Mouse (Mus musculus): ENCODE measurements around the gene Hint1. TPM values are rescaled to one million over a fixed set of nuclear protein-coding genes. Genes with fewer than 3 reads are reported as not detected.

Gene Hint1
- polyA plus RNA-seq, 1 experiment from 2014 or later: 641 TPM

DNA sequence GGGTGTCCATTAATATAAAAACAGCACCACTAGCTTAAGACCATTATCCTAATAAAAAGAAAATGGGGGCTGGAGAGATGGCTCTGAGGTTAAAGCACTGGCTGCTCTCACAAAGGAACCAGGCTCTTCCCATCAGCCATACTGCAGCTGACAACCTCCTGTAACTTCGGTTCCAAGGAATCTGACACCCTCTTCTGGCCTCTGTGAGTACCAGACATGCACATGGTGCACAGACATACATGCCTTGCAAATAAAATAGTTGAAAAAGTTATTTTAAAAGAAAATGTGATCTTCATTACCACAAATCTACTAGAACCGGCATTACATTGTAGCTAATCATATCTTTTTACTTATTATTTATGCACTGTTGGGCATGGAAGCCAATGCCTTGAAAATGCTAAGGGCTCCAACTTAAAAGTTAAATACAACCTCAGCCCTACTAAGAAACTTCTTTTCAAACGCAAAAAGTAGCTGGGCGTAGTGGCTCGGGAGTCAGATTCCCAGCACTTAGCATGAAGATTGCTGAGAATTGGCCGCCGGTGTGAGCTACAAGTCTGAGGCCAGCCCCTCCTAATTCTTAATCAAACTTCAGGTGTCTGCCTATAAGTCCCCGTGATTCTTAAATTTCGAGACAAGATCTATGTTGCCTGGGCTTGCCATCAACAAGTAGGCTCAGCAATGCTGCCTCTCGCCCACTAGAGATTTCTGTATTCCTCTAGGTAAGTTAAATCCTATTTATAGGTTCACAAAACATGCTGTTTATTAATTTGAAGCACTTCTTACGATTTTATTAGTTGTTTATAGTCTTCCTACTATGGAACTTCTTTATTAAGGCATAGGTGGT is 6.6 kb upstream of the Hint1 start:
- H3K4me3 ChIP-seq (ENCODE audit: low read length): peak overlapping the region; percentile 85
- peak overlapping the region; percentile 90 for H3K4me2 ChIP-seq (ENCODE audit: low read depth, low read length)
- H3K4me1 ChIP-seq (replicated peaks; ENCODE audit: control insufficient read depth, insufficient read depth, low read length): peaks cover 7% of the 10 kb centered on the region
- H3K9ac ChIP-seq (ENCODE audit: low read length): peak overlapping the region; percentile 81
- H3K36me3 ChIP-seq (ENCODE audit: control insufficient read depth, insufficient read depth, low read length): no peaks in the 10 kb centered on the region
- no peaks in the 10 kb centered on the region for H3K27me3 ChIP-seq (ENCODE audit: control insufficient read depth, insufficient read depth, low read depth, low read length)
- WGBS: 19% methylated on average over 11 of the region's 11 CpGs
- H3K9me3 ChIP-seq (ENCODE audit: control insufficient read depth, low read length): no peaks in the 10 kb centered on the region
- no peak overlapping the region for H3K27ac ChIP-seq (ENCODE audit: low read length)
- no peak for ATAC-seq (ENCODE audit: low read depth)

DNA sequence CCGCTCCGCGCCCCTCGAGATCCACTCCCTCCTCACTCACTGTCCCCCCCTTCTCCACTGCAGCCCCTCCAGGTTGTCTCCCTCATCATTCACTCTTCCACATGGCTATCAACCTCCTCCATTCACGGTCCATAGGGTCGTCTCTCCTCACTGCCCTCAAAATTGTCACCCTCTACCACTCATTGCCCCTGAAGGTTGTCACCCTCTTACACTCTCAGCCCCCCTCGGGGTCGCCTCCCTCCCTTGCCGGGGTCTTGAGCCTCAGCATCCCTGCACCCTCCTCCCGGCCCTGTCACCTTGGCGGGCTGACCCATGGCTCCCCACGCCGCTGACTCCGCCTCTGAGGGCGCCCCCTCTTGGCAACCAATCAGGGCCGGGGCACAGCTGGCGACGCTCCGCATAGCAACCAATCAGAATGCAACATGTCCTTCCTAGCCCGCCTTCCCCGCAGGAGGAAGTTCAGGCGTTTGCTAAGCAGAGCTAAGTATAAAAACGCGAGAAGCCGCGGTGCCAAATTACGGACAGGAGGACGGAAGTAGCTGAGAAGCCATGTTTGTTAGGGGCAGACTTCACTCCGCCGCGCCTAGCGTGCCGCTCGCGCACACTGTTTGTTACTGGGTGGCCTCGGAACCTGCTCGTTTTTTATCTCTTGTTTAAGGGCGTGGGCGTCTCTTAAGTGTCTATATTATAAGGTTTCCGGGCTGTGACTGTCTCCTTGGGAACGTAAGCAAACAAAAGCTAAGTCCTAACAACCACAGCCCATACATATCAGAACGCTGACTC is 5.7 kb upstream of the Hint1 start, which contains the start of gene Lyrm7:
Gene Lyrm7 (minus strand): TSS at position 661 of the 783 bp plus-strand sequence.
- Histone ChIP-seq H3K4me2 (ENCODE audit: low read depth, low read length) (peak within 1 kb of the TSS; percentile 90), H3K27ac (ENCODE audit: low read length) (peak within 1 kb of the TSS; percentile 83), H3K27me3 (ENCODE audit: control insufficient read depth, insufficient read depth, low read depth, low read length) (no peaks in the 10 kb centered on the region), H3K4me3 (ENCODE audit: low read length) (peak within 1 kb of the TSS; percentile 85), H3K9me3 (ENCODE audit: control insufficient read depth, low read length) (no peaks in the 10 kb centered on the region), H3K36me3 (ENCODE audit: control insufficient read depth, insufficient read depth, low read length) (no peaks in the 10 kb centered on the region), H3K4me1 (replicated peaks; ENCODE audit: control insufficient read depth, insufficient read depth, low read length) (peaks cover 8% of the 10 kb centered on the region), H3K9ac (ENCODE audit: low read length) (peak within 1 kb of the TSS; percentile 81)
- under 1% methylated on average over 42 of the region's 42 CpGs for WGBS
- peak; percentile 99 for ATAC-seq (ENCODE audit: low read depth)

DNA sequence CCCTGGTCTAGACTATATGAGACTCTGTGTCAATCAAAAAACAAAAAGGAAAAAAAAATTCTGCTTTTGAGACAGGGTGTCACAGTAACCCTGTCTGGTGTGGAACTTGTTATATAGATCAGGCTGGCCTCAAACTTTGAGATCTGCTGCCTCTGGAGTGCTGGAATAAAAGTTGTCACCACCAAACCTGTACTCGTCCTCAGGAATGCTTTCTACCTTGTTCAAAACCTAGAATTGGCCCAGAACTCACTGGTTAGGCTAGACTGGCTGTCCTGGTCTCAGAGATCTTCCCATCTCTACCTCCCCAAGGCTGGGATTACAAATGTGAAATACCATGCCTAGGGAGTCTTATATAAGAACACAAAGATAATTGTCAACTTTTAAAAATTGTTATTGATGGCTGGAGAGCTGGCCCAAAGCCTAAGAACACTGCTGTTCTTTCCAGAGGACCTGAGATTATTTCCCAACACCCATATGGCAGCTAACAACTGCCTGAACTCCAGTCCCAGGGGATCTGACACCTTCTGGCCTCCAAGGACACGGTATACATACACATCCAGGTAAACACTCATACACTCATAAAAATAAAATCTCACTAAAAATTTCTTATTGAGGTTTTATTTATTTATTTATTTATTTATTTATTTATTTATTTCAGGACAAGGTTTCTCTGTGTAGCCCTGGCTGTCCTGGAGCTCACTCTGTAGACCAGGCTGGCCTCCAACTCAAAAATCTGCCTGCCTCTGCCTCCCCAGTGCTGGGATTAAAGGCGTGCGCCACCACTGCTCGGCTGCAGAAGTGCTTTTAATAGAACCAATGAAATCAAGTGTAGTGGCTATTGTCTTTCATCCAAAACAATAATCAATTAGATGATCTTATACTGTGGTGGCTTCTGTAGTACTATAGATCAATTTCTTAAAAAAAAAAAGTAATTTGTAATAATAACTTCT is 4.4 kb upstream of the Hint1 start:
- peaks cover 10% of the 10 kb centered on the region for H3K4me1 ChIP-seq (replicated peaks; ENCODE audit: control insufficient read depth, insufficient read depth, low read length)
- H3K4me2 ChIP-seq (ENCODE audit: low read depth, low read length): no peak overlapping the region; the same call in 1 of the 2 replicates
- no peaks in the 10 kb centered on the region for H3K9me3 ChIP-seq (ENCODE audit: control insufficient read depth, low read length)
- H3K27me3 ChIP-seq (ENCODE audit: control insufficient read depth, insufficient read depth, low read depth, low read length): no peaks in the 10 kb centered on the region
- H3K4me3 ChIP-seq (ENCODE audit: low read length): no peak overlapping the region
- ATAC-seq (ENCODE audit: low read depth): no peak
- no peak overlapping the region for H3K9ac ChIP-seq (ENCODE audit: low read length)
- H3K27ac ChIP-seq (ENCODE audit: low read length): no peak overlapping the region
- WGBS: 84% methylated on average over 5 of the region's 5 CpGs
- H3K36me3 ChIP-seq (ENCODE audit: control insufficient read depth, insufficient read depth, low read length): no peaks in the 10 kb centered on the region

DNA sequence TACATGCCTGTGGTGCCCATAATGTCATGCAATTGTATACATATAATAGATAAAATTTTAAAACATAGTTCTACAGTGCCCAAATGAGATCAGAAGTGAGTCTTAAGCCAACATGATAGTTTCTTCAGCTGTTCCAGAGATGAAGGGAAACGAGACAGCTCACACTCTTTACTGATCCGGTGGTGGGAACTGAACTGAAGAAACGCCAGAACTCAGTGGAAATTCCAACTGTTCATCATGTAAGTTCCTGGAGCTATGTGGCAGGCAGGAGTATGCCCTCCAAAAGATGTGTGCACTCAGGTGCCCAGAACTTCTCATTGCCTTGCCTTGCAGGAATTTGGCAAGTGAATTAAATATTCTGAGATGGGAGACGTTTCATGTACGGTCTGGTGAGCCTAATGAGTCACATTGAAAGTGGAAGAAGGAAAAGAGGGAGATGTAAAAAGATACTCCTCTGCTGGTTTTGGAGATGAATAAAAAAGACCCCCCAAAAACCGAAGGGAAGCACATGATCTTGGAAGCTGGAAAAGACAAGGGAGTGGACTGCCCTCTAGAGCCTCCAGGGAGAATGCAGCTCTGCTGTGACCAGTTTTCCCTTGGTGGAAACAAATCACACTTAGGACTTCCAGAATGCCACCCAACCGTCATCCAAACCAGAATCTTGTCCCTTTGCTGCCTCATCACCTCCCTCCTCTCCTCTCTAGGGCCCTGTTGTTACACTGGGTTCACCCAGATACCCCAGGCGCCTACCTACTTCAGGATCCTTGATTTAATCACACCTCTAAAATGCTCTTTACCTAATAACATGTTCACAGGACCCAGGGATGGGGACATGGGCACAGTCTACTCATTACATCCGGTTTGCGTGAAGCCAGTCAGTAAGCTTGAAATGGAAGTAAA is 3.3 kb upstream of the Hint1 start:
- 0 out of 2 replicates have a peak overlapping the region, but pooled peaks have one; percentile 37 for H3K9ac ChIP-seq (ENCODE audit: low read length)
- ATAC-seq (ENCODE audit: low read depth): no peak
- 41% methylated on average over 10 of the region's 10 CpGs for WGBS

DNA sequence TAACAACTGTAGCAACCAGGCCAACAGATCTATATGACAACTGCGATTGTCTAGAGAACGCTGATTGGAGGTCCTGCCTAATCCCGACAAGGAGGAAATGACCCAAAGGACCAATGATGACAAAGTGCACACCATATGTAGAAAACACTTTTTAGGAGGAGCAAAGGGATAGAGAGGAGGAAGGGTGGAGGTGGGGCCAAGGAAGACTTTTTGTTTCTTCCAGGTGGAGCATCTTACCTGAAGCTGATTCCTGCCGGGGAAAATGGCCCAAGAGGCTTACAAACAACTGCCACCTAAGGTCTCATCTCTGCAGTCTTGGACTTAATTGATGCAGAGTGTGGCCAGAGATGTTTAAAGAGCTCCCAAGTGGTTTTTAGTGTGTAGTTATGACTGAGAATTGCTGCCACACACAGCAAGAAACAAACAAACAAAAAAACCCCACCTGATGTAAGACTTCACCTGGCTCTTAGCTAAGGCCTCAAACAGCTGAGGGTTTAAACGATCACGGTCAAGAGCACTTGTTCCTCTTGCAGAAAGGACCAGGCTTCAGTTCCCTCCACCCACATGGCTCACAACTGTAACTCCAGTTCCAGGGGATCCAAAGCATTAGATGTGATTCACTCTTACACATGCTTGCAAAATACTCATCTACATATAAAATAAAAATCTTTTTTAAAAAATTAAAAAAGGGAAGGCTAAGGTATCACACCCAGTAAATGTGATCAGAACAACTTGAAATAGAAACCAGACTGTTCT is 675 bp upstream of the Hint1 start:
- WGBS: 62% methylated on average over 6 of the region's 6 CpGs
- H3K27ac ChIP-seq (ENCODE audit: low read length): peak overlapping the region; percentile 74
- H3K4me3 ChIP-seq (ENCODE audit: low read length): peak overlapping the region; percentile 67
- peak overlapping the region; percentile 70 for H3K4me2 ChIP-seq (ENCODE audit: low read depth, low read length)
- H3K36me3 ChIP-seq (ENCODE audit: control insufficient read depth, insufficient read depth, low read length): peaks cover 7% of the 10 kb centered on the region; the same call in 1 of the 2 replicates
- H3K9me3 ChIP-seq (ENCODE audit: control insufficient read depth, low read length): no peaks in the 10 kb centered on the region
- no peak for ATAC-seq (ENCODE audit: low read depth)
- peak overlapping the region; percentile 95 for H3K9ac ChIP-seq (ENCODE audit: low read length)
- H3K4me1 ChIP-seq (replicated peaks; ENCODE audit: control insufficient read depth, insufficient read depth, low read length): peaks cover 14% of the 10 kb centered on the region
- H3K27me3 ChIP-seq (ENCODE audit: control insufficient read depth, insufficient read depth, low read depth, low read length): no peaks in the 10 kb centered on the region

More for the DNA sequence above, 3.3 kb upstream of the Hint1 start:
- Histone ChIP-seq H3K9me3 (ENCODE audit: control insufficient read depth, low read length) (no peaks in the 10 kb centered on the region), H3K36me3 (ENCODE audit: control insufficient read depth, insufficient read depth, low read length) (no peaks in the 10 kb centered on the region), H3K27ac (ENCODE audit: low read length) (no peak overlapping the region), H3K4me2 (ENCODE audit: low read depth, low read length) (no peak overlapping the region), H3K27me3 (ENCODE audit: control insufficient read depth, insufficient read depth, low read depth, low read length) (no peaks in the 10 kb centered on the region), H3K4me3 (ENCODE audit: low read length) (no peak overlapping the region), H3K4me1 (replicated peaks; ENCODE audit: control insufficient read depth, insufficient read depth, low read length) (peaks cover 18% of the 10 kb centered on the region)

DNA sequence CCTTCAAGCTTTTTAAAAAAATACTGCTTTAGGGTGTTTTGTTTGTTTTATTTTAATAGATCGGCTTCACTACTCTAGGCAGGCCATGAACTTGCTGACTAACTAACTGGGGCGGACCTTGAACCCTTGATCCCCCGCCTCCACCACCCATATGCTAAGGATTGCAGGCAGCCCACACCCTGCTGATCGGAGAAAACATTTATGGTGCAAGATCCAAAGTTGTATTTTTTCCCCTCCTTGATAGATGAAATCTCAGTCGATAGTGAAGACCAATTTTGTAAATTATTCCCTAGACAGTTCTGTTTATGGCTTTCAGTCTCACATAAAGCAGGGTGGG is 834 bp downstream of the Hint1 start:
- peak overlapping the region; percentile 74 for H3K27ac ChIP-seq (ENCODE audit: low read length)
- H3K36me3 ChIP-seq (ENCODE audit: control insufficient read depth, insufficient read depth, low read length): peaks cover 21% of the 10 kb centered on the region
- no peaks in the 10 kb centered on the region for H3K27me3 ChIP-seq (ENCODE audit: control insufficient read depth, insufficient read depth, low read depth, low read length)
- 1% methylated on average over 5 of the region's 5 CpGs for WGBS
- no peaks in the 10 kb centered on the region for H3K9me3 ChIP-seq (ENCODE audit: control insufficient read depth, low read length)
- H3K4me1 ChIP-seq (replicated peaks; ENCODE audit: control insufficient read depth, insufficient read depth, low read length): peaks cover 14% of the 10 kb centered on the region
- H3K4me2 ChIP-seq (ENCODE audit: low read depth, low read length): peak overlapping the region; percentile 70
- H3K9ac ChIP-seq (ENCODE audit: low read length): peak overlapping the region; percentile 95
- peak; percentile 27; the same call in 1 of the 2 replicates for ATAC-seq (ENCODE audit: low read depth)
- H3K4me3 ChIP-seq (ENCODE audit: low read length): peak overlapping the region; percentile 67

DNA sequence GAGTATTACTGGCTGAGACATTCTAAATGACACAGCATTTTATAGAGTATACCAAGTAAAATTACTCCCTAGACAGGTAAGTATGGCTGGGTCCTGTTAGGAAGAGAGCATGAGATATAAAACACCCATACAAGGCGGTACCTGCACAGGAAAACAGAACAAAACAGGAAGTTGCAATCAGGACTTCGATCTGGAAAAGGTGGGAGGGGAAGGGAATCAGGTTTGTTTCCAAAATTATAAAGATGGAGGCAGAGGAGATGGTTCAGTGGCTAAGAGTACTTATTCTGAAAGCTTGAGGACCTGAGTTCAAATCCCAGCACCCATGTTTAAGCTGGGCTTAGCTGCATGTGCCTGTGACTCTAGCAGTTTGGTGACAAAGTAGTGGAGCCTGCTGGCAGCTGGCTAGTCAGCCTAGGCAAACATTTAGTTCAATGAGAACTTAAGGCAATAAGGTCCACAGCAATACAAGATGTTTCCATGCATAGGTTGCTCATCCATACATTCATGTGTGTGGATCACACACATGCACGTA is 1.8 kb downstream of the Hint1 start:
- Histone ChIP-seq H3K4me2 (ENCODE audit: low read depth, low read length) (peak overlapping the region; percentile 70), H3K27me3 (ENCODE audit: control insufficient read depth, insufficient read depth, low read depth, low read length) (no peaks in the 10 kb centered on the region), H3K4me1 (replicated peaks; ENCODE audit: control insufficient read depth, insufficient read depth, low read length) (peaks cover 14% of the 10 kb centered on the region), H3K36me3 (ENCODE audit: control insufficient read depth, insufficient read depth, low read length) (peaks cover 22% of the 10 kb centered on the region), H3K4me3 (ENCODE audit: low read length) (peak overlapping the region; percentile 67; the same call in 1 of the 2 replicates), H3K9me3 (ENCODE audit: control insufficient read depth, low read length) (no peaks in the 10 kb centered on the region), H3K27ac (ENCODE audit: low read length) (no peak overlapping the region), H3K9ac (ENCODE audit: low read length) (no peak overlapping the region)
- no peak for ATAC-seq (ENCODE audit: low read depth)
- 77% methylated on average over 3 of the region's 3 CpGs for WGBS
